ENCODE assay signal across 16 mouse cellular contexts in genomic region chr2:125896355-125896754, GRCm38 (mm10).
"Had no signal": no experiment of that assay in that cellular context is flagged by ENCODE, and none has a peak within 500 bp of the region (broad histone marks: within the 10 kb centered on the region; RNA-seq: fewer than 3 reads in every experiment).

No protein-coding gene starts in this region.

- H3K36me3 ChIP-seq: neural tube, embryonic 15.5 days; stomach, embryonic 15.5 days had no signal

- DNase-seq: retina, postnatal 1 day; right cerebral cortex, adult 18-20 months; right cerebral cortex, postnatal 14 days; right cerebral cortex, postnatal 25 days; right cerebral cortex, postnatal 4 days; spleen, adult 18-20 months; thymus, adult 18-20 months; thymus, adult 2 months; thymus, postnatal 14 days; thymus, postnatal 25 days; thymus, postnatal 36 days; thymus, postnatal 4 days had no signal

- H3K4me2 ChIP-seq: neural tube, embryonic 13.5 days; neural tube, embryonic 15.5 days; stomach, embryonic 15.5 days had no signal

- H3K4me1 ChIP-seq: neural tube, embryonic 13.5 days; neural tube, embryonic 15.5 days had no signal

- H3K27ac ChIP-seq: neural tube, embryonic 13.5 days; neural tube, embryonic 15.5 days; stomach, embryonic 15.5 days; stomach, postnatal 0 days had no signal

- H3K9ac ChIP-seq: neural tube, embryonic 13.5 days; neural tube, embryonic 15.5 days; stomach, embryonic 15.5 days had no signal

- H3K4me3 ChIP-seq: neural tube, embryonic 13.5 days; neural tube, embryonic 15.5 days; stomach, embryonic 15.5 days had no signal

- H3K27me3 ChIP-seq: neural tube, embryonic 13.5 days; neural tube, embryonic 15.5 days; stomach, embryonic 15.5 days had no signal

- H3K9me3 ChIP-seq: neural tube, embryonic 13.5 days; neural tube, embryonic 15.5 days; stomach, embryonic 15.5 days had no signal
